Mouse (Mus musculus) spleen, postnatal 10 days (tissue): Measurements from ENCODE around the gene Apela.
"Not testable (repeated sequence)": the region's sequence is repeated elsewhere in the genome, so short reads cannot be mapped to it uniquely, and the experiment has no call there.

Source experiments
- DNase-seq, 2 experiments: peaks; one replicate each; pipeline ENCODE4 v3.0.0; 2021 to 2022; ENCODE audit warnings: low spot score in 2 of 2

Gene Apela

GRCm38 (mm10) chr8:65022485-65022884, 14.7 kb downstream of the Apela start:
- DNase-seq: peak; percentile 6 to 60

GRCm38 (mm10) chr8:65018423-65018822, 18.7 kb downstream of the Apela start, which contains the start of the genes Trim61 and Trim60:
Gene Trim61, minus strand, starts transcription at chr8:65018523.
Gene Trim60, minus strand, starts transcription at chr8:65018584.
- DNase-seq: no peak

- DNase-seq: not testable (repeated sequence)
These were observed 29.5 kb downstream of the Apela start for GRCm38 (mm10) chr8:65007616-65008015.

GRCm38 (mm10) chr8:64998806-64999365, 38.2 kb downstream of the Apela start:
- DNase-seq: no peak

- DNase-seq: no peak
These were observed 49.4 kb downstream of the Apela start, which contains the start of gene Trim75 for GRCm38 (mm10) chr8:64987731-64988130. Gene Trim75, minus strand, starts transcription at chr8:64987831.

- no peak for DNase-seq
These were observed 53.8 kb downstream of the Apela start for GRCm38 (mm10) chr8:64983150-64983897.
